Mouse (Mus musculus) retina, postnatal 7 days (tissue): ENCODE data around the gene Snx10.
A peak's percentile ranks its signal among the peaks of the same experiment; 100 is the strongest.
"Not testable (repeated sequence)": the region's sequence is repeated elsewhere in the genome, so short reads cannot be mapped to it uniquely, and the experiment has no call there.

Experiments used
- DNase-seq: peaks from one replicate; pipeline ENCODE4 v3.0.0-alpha.2; 2012; ENCODE audit warnings: low read depth, low spot score

Snx10 gene

GRCm38 (mm10) chr6:51523807-51524320 is at the start of gene Snx10:
Snx10 (plus strand) TSS chr6:51523901.
- DNase-seq = no peak

- DNase-seq = no peak
These were observed 44.5 kb upstream of the Snx10 start for GRCm38 (mm10) chr6:51479136-51479731.

DNA sequence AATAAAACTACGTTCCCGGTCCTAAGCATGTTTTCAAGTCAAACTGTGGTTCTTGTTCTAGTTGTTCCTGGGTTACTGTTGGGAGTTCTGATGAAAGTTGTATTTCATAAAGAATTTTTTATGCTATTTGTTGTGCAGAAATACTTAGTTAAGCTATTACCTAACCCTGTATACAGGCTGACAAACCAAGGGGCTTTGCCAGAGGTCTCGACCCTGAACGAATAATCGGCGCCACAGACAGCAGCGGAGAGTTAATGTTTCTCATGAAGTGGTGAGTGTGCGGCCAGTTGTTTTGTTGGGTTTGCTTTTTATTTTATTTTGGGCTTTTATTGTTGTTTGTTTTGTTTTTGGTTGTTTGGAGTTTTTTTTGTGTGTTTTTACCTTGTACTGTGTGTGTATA is 42.2 kb upstream of the Snx10 start:
- no peak for DNase-seq

DNA sequence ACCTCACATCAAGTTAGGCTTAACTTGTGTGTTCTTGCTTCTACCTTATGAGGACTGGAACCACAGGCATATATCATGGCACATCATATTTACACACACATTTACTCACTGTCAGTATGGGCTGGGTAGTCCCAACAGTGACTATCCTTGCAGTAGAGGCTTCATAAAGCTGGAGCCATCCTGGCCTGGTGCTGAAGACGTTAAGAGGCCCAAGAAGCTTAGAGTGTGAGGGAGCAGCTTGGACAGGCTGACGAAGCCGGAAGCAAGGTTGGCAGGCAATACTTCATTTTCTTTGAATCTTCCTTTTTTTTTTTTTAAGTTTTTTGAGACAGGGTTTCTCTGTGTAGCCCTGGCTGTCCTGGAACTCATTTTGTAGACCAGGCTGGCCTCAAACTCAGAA is 39.8 kb upstream of the Snx10 start:
- no peak for DNase-seq

- DNase-seq = not testable (repeated sequence)
These were observed 39.1 kb upstream of the Snx10 start for GRCm38 (mm10) chr6:51484556-51484955.

- DNase-seq = no peak
These were observed 38.1 kb upstream of the Snx10 start for GRCm38 (mm10) chr6:51485646-51486045.

- DNase-seq = no peak
These were observed 37.5 kb upstream of the Snx10 start for GRCm38 (mm10) chr6:51486076-51486710.

DNA sequence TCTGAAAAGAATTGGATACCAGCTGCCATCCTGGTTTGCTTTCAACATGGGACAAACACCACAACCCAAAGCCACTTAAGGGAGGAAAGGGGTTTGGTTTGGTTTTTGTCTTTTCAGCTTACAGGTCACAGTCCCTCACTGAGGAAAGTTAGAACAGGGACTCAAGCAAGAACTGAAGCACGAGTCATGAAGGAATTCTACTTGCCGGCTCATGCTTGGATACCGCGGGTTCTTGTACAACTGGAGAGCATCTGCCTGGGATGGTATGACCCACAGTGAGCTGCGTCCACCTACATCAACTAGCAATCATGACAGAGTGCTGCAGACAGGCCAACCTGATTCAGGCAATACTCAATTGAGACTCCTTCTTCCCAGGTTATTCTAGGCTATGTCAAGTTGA is 37.0 kb upstream of the Snx10 start:
- no peak for DNase-seq

- DNase-seq = no peak
These were observed 33.9 kb upstream of the Snx10 start for GRCm38 (mm10) chr6:51489787-51490186.

- no peak for DNase-seq
These were observed 26.2 kb upstream of the Snx10 start for GRCm38 (mm10) chr6:51497321-51498111.

DNA sequence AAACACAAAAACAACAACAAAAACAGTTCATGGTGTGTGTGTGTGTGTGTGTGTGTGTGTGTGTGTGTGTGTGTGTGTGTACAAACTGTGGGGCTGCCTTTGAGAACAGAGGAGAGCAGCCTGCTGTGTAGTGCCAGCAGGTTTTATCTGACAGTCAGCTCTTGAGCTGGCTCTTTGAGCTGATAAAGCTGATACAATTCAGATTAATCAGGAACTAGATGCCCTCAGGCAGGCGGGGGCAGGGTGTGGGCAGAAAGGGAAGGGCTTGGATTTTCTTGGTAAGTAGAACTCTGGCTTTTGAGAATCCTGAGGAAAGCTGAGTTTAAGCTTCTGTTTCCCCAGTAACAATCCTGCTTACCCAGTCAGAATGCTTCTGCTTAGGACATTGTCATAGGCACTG is 18.0 kb upstream of the Snx10 start:
- DNase-seq = peak; percentile 38

GRCm38 (mm10) chr6:51507556-51507955 is 16.1 kb upstream of the Snx10 start:
- DNase-seq = no peak

- peak; percentile 61 for DNase-seq
These were observed 14.7 kb upstream of the Snx10 start for GRCm38 (mm10) chr6:51508750-51509648.

DNA sequence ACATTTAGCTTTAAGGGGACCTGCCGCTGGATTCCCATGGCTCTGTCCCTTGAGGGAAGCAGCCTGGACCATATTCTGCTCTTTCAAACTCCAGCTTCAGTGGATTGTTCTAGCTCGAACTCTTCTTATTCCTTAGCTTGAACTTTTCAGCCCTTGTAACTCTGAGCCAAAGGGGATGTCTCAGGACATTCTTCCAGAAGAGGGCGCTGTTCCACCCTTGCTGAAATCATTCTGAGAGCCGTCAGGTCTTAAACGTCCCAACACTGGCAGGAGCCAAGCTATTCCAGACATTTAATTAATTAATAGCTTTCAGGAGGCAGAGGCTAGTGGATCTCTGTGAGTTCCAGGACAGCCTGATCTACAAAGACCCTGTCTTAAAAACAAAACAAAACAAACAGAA is 13.6 kb upstream of the Snx10 start:
- no peak for DNase-seq

DNA sequence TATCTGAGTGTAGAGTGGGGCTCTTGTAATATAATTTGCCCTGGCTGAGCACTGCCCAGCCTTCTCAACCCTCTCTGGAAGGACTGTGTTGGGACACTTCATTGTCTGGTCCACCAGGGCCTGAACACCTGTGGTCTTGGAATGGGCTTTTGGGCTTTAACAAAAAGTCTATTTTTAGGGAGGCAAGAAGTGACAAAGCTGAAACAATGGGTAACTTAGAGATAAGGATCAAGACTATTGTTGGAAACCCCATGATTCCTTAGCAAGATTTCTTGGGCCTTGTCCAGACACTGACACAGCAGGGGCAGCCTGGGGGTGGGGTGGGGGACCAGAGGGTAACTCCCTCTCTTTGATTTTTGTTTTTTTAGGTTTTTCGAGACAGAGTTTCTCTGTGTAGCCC is 12.8 kb upstream of the Snx10 start:
- DNase-seq = no peak

DNA sequence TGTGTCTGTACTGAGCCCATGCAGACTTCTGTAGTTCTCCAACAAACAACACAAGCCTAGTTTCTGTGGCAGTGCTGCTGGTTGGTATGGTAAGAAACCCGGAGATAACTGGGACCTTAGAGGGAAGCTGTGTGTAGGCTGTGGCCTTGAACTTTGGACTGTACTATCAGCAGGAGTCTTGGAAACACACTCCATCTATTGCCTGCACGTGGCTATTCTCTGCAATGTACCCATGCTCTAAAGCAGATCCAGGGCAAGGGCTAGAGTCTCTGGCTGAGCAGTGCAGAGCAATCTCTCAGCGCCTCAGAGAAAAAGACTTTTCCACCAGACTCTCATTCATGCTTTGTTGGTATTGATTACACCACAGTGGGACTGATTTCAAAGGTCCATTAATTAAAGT is 10.0 kb upstream of the Snx10 start:
- DNase-seq = no peak

DNA sequence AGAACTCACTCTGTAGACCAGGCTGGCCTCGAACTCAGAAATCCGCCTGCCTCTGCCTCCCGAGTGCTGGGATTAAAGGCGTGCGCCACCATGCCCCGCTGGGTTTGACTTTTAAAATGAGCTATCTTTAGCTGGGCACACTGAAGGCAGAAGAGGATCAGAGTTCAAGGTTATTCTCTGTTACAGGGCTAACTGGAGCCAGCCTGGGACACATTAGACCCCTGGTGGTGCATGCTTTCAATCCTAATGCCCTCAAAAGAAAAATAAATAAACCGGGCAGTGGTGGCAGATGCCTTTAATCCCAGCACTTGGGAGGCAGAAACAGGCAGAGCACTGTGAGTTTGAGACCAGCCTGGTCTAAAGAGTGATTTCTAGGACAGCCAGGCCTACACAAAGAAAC is 8.8 kb upstream of the Snx10 start:
- DNase-seq = no peak

- DNase-seq = no peak
These were observed 391 bp upstream of the Snx10 start for GRCm38 (mm10) chr6:51523310-51523709.

GRCm38 (mm10) chr6:51524321-51524931 is 725 bp downstream of the Snx10 start:
- DNase-seq = no peak

- no peak for DNase-seq
These were observed 1.3 kb downstream of the Snx10 start for GRCm38 (mm10) chr6:51525001-51525400.

DNA sequence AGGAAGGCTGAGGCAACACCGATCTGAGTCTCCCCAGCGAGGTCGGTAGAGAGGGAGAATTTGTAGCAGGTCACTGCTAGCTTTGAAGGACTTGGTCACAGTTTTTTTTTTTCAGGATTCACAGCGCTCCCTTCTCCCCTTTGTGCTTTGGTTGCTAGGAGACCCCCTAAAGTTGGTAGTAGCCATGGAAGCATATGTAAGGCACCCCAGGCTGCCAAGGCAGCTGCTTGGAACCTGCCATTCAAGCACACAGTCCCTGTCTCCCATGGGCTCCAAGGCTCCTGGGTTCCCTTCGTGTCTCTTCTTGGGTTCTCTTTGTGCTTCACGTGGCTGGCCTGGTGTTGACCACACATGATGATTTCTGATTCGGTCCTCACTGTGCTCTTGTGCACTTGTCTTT is 5.8 kb downstream of the Snx10 start:
- no peak for DNase-seq
